Mouse (Mus musculus) MEL (cell line): ENCODE results near the gene Tmem115.

ENCODE experiments used
- CHD2 ChIP-seq: IDR thresholded peaks from 2 replicates; pipeline ENCODE4 v1.6.1; 2011; ENCODE audit warnings: low read length, improper control_type of control experiment
- CTCF ChIP-seq, 3 experiments: IDR thresholded peaks in 2 of 3; conservative IDR thresholded peaks in 1 of 3; 2 replicates each; pipeline ENCODE4 v1.5.1; 2011 to 2012; ENCODE audit warnings: low read length in 3 of 3, low read depth in 2 of 3, mild to moderate bottlenecking in 2 of 3, improper control_type of control experiment in 1 of 3, inconsistent platforms in 1 of 3, mixed read lengths in 1 of 3, moderate library complexity in 1 of 3; ENCODE audit not compliant: control insufficient read depth in 1 of 3, insufficient read depth in 1 of 3, poor library complexity in 1 of 3, severe bottlenecking in 1 of 3
- E2F4 ChIP-seq: IDR thresholded peaks from 2 replicates; pipeline ENCODE4 v1.6.1; 2011; ENCODE audit warnings: low read depth, low read length, improper control_type of control experiment, borderline replicate concordance
- ETS1 ChIP-seq: IDR thresholded peaks from 2 replicates; pipeline ENCODE4 v1.6.1; 2012; ENCODE audit warnings: low read depth, mild to moderate bottlenecking, inconsistent platforms, low read length, improper control_type of control experiment, moderate library complexity
- GABPA ChIP-seq: IDR thresholded peaks from 2 replicates; pipeline ENCODE4 v1.6.1; 2012; ENCODE audit warnings: low read depth, mild to moderate bottlenecking, inconsistent platforms, low read length, improper control_type of control experiment, moderate library complexity
- MAX ChIP-seq: IDR thresholded peaks from 2 replicates; pipeline ENCODE4 v1.6.1; 2011; ENCODE audit warnings: low read length, improper control_type of control experiment
- NRF1 ChIP-seq: IDR thresholded peaks from 2 replicates; pipeline ENCODE4 v1.6.1; 2014; ENCODE audit warnings: low read depth, mild to moderate bottlenecking, inconsistent platforms, low read length, improper control_type of control experiment, moderate library complexity; ENCODE audit not compliant: poor library complexity, insufficient read depth, severe bottlenecking
- POLR2A ChIP-seq, 2 experiments: IDR thresholded peaks; 2 replicates each; pipeline ENCODE4 v1.6.1; 2011 to 2012; ENCODE audit warnings: low read length in 2 of 2, mild to moderate bottlenecking in 2 of 2, control low read depth in 1 of 2, improper control_type of control experiment in 1 of 2, low read depth in 1 of 2, moderate library complexity in 1 of 2; ENCODE audit not compliant: control insufficient read depth in 1 of 2, insufficient read depth in 1 of 2, poor library complexity in 1 of 2
- RCOR1 ChIP-seq: IDR thresholded peaks from 2 replicates; pipeline ENCODE4 v1.6.1; 2012; ENCODE audit warnings: low read depth, mild to moderate bottlenecking, inconsistent platforms, low read length, improper control_type of control experiment
- TAL1 ChIP-seq: IDR thresholded peaks from 2 replicates; pipeline ENCODE4 v1.6.1; 2012; ENCODE audit warnings: mild to moderate bottlenecking, inconsistent platforms, low read length, moderate library complexity, mixed read lengths
- TCF12 ChIP-seq: IDR thresholded peaks from 2 replicates; pipeline ENCODE4 v1.6.1; 2014; ENCODE audit warnings: low read depth, mild to moderate bottlenecking, inconsistent platforms, low read length, improper control_type of control experiment, moderate library complexity
- ZC3H11A ChIP-seq: IDR thresholded peaks from 2 replicates; pipeline ENCODE4 v1.6.1; 2012; ENCODE audit warnings: low read depth, mild to moderate bottlenecking, inconsistent platforms, low read length, improper control_type of control experiment
- ZMIZ1 ChIP-seq: IDR thresholded peaks from 2 replicates; pipeline ENCODE4 v1.6.1; 2012; ENCODE audit warnings: low read depth, mild to moderate bottlenecking, inconsistent platforms, low read length, improper control_type of control experiment, moderate library complexity

- TF ChIP-seq CTCF (IDR thresholded peaks at IDR 0.05 in 2 of 3, conservative IDR thresholded peaks at IDR 0.05 in 1 of 3; ENCODE audit: control insufficient read depth in 1 of 3, insufficient read depth in 1 of 3, low read depth in 2 of 3, low read length in 3 of 3, poor library complexity in 1 of 3, severe bottlenecking in 1 of 3) (no peak), MAX (no peak), POLR2A (IDR thresholded peaks at IDR 0.05; ENCODE audit: control insufficient read depth in 1 of 2, insufficient read depth in 1 of 2, low read depth in 1 of 2, low read length in 2 of 2, poor library complexity in 1 of 2) (no peak), TCF12 (no peak), E2F4 (no peak), GABPA (no peak), TAL1 (no peak), ZC3H11A (no peak), CHD2 (no peak), ZMIZ1 (no peak), NRF1 (no peak), ETS1 (no peak), RCOR1 (no peak)
These were observed 7.3 kb downstream of the Tmem115 start for GRCm38 (mm10) chr9:107541005-107541404.
